Mouse (Mus musculus): Measurements from ENCODE around the gene Amh. TPM values are rescaled to one million over a fixed set of nuclear protein-coding genes. Genes with fewer than 3 reads are reported as not detected.

The Amh gene
- total RNA-seq, 2 experiments from 2014 or later = 0.38 to 0.98 TPM

GRCm38 (mm10) chr10:80768365-80768764, 36.7 kb upstream of the Amh start:
- no peak for TF ChIP-seq CTCF (IDR thresholded peaks at IDR 0.05)
- DNase-seq = no peak
- H3K27ac ChIP-seq = peak overlapping the region; percentile 83
- intact Hi-C loops (cut with DNase I) = no loop called here
- H3K4me3 ChIP-seq = no peak overlapping the region

GRCm38 (mm10) chr10:80773816-80774215, 31.2 kb upstream of the Amh start:
- Histone ChIP-seq H3K27ac (peak overlapping the region; percentile 88), H3K4me3 (no peak overlapping the region; the same call in 1 of the 2 replicates)
- no peak for TF ChIP-seq CTCF (IDR thresholded peaks at IDR 0.05)
- DNase-seq = no peak
- intact Hi-C loops (cut with DNase I) = loop anchor here (2.0 kb wide), 2 partner anchors 17 to 27 kb away; no protein-coding TSS in a partner anchor

GRCm38 (mm10) chr10:80774549-80774948, 30.5 kb upstream of the Amh start:
- intact Hi-C loops (cut with DNase I) = loop anchor here (2.0 kb wide), 2 partner anchors 18 to 28 kb away; no protein-coding TSS in a partner anchor
- Histone ChIP-seq H3K27ac (peak overlapping the region; percentile 88), H3K4me3 (no peak overlapping the region; the same call in 1 of the 2 replicates)
- TF ChIP-seq CTCF (IDR thresholded peaks at IDR 0.05) = peak; percentile 99; the same call in 1 of the 2 replicates
- DNase-seq = peak; percentile 88

- DNase-seq = no peak
- no peak for TF ChIP-seq CTCF (IDR thresholded peaks at IDR 0.05)
- no peak overlapping the region for H3K4me3 ChIP-seq
- intact Hi-C loops (cut with DNase I) = loop anchor here (2.0 kb wide), 2 partner anchors 18 to 28 kb away; no protein-coding TSS in a partner anchor
- peak overlapping the region; percentile 88 for H3K27ac ChIP-seq
These were observed 30.1 kb upstream of the Amh start for GRCm38 (mm10) chr10:80774981-80775380.

- DNase-seq = peak; percentile 70
- Histone ChIP-seq H3K27ac (peak overlapping the region; percentile 88), H3K4me3 (no peak overlapping the region)
- no peak for TF ChIP-seq CTCF (IDR thresholded peaks at IDR 0.05)
- intact Hi-C loops (cut with DNase I) = loop anchor here (2.0 kb wide), 2 partner anchors 19 to 29 kb away; no protein-coding TSS in a partner anchor
These were observed 29.3 kb upstream of the Amh start for GRCm38 (mm10) chr10:80775731-80776130.

GRCm38 (mm10) chr10:80776358-80776869, 28.6 kb upstream of the Amh start:
- intact Hi-C loops (cut with DNase I) = no loop called here
- no peak overlapping the region for H3K4me3 ChIP-seq
- peak overlapping the region; percentile 88 for H3K27ac ChIP-seq
- DNase-seq = no peak
- TF ChIP-seq CTCF (IDR thresholded peaks at IDR 0.05) = no peak

- Histone ChIP-seq H3K4me3 (no peak overlapping the region), H3K27ac (peak overlapping the region; percentile 88; the same call in 1 of the 2 replicates)
- intact Hi-C loops (cut with DNase I) = no loop called here
- DNase-seq = no peak
- TF ChIP-seq CTCF (IDR thresholded peaks at IDR 0.05) = no peak
These were observed 27.9 kb upstream of the Amh start for GRCm38 (mm10) chr10:80777123-80777522.

- intact Hi-C loops (cut with DNase I) = no loop called here
- no peak for TF ChIP-seq CTCF (IDR thresholded peaks at IDR 0.05)
- no peak for DNase-seq
These were observed 25.5 kb upstream of the Amh start for GRCm38 (mm10) chr10:80779565-80779964.

GRCm38 (mm10) chr10:80784302-80784701, 20.7 kb upstream of the Amh start:
- no peak for TF ChIP-seq CTCF (IDR thresholded peaks at IDR 0.05)
- H3K4me3 ChIP-seq = no peak overlapping the region
- peak overlapping the region; percentile 69 for H3K27ac ChIP-seq
- intact Hi-C loops (cut with DNase I) = no loop called here
- DNase-seq = no peak

More at GRCm38 (mm10) chr10:80779565-80779964, 25.5 kb upstream of the Amh start:
- Histone ChIP-seq H3K27ac (no peak overlapping the region), H3K4me3 (no peak overlapping the region)

GRCm38 (mm10) chr10:80784871-80785270, 20.2 kb upstream of the Amh start:
- peak overlapping the region; percentile 69 for H3K27ac ChIP-seq
- no peak for TF ChIP-seq CTCF (IDR thresholded peaks at IDR 0.05)
- peak; percentile 53 for DNase-seq
- no peak overlapping the region for H3K4me3 ChIP-seq
- intact Hi-C loops (cut with DNase I) = no loop called here

- DNase-seq = no peak
- no peak for TF ChIP-seq CTCF (IDR thresholded peaks at IDR 0.05)
- intact Hi-C loops (cut with DNase I) = no loop called here
- H3K27ac ChIP-seq = peak overlapping the region; percentile 69; the same call in 1 of the 2 replicates
- no peak overlapping the region for H3K4me3 ChIP-seq
These were observed 19.1 kb upstream of the Amh start for GRCm38 (mm10) chr10:80785963-80786362.

- Histone ChIP-seq H3K27ac (no peak overlapping the region), H3K4me3 (no peak overlapping the region)
- intact Hi-C loops (cut with DNase I) = no loop called here
- DNase-seq = no peak
- TF ChIP-seq CTCF (IDR thresholded peaks at IDR 0.05) = no peak
These were observed 17.5 kb upstream of the Amh start for GRCm38 (mm10) chr10:80787517-80787916.

GRCm38 (mm10) chr10:80790761-80791404, 14.2 kb upstream of the Amh start:
- Histone ChIP-seq H3K27ac (no peak overlapping the region), H3K4me3 (no peak overlapping the region)
- intact Hi-C loops (cut with DNase I) = no loop called here
- no peak for DNase-seq
- TF ChIP-seq CTCF (IDR thresholded peaks at IDR 0.05) = no peak
